Mouse (Mus musculus): Measurements from ENCODE around the gene Slc38a9.
"Not testable (repeated sequence)": the region's sequence is repeated elsewhere in the genome, so short reads cannot be mapped to it uniquely, and the experiment has no call there.

- TF ChIP-seq POLR2A, CTCF (IDR thresholded peaks at IDR 0.05; ENCODE audit: extremely low read depth, insufficient read depth, low read length): not testable (repeated sequence)
Observed at GRCm38 (mm10) chr13:112724260-112724659, 63.7 kb downstream of the Slc38a9 start.
